Mouse (Mus musculus) telencephalon, adult 2 months (tissue): ENCODE results near the gene Kcnh6.

Source experiments
- DNase-seq: peaks from one replicate; pipeline ENCODE4 v3.0.0-alpha.2; 2011; ENCODE audit warnings: low read depth, low spot score

Kcnh6 gene

GRCm38 (mm10) chr11:106007821-106008220 is at the start of gene Kcnh6:
TSS of gene Kcnh6 (plus strand) at chr11:106008124.
- no peak for DNase-seq

- no peak for DNase-seq
Observed at GRCm38 (mm10) chr11:105958566-105958965, 49.4 kb upstream of the Kcnh6 start.

GRCm38 (mm10) chr11:105959355-105959754 is 48.6 kb upstream of the Kcnh6 start:
- DNase-seq: no peak

- DNase-seq: no peak
Observed at GRCm38 (mm10) chr11:105964691-105965090, 43.2 kb upstream of the Kcnh6 start.

- DNase-seq: no peak
Observed at GRCm38 (mm10) chr11:105966288-105966687, 41.6 kb upstream of the Kcnh6 start.

GRCm38 (mm10) chr11:105967741-105968574 is 40.0 kb upstream of the Kcnh6 start, which contains the start of gene Ace:
TSS of gene Ace (plus strand) at chr11:105967945.
- DNase-seq: no peak

- DNase-seq: no peak
Observed at GRCm38 (mm10) chr11:105968948-105969347, 39.0 kb upstream of the Kcnh6 start.

GRCm38 (mm10) chr11:105969516-105969915 is 38.4 kb upstream of the Kcnh6 start:
- DNase-seq: no peak

- DNase-seq: no peak
Observed at GRCm38 (mm10) chr11:105974593-105974992, 33.3 kb upstream of the Kcnh6 start.

GRCm38 (mm10) chr11:105975050-105975449 is 32.9 kb upstream of the Kcnh6 start:
- no peak for DNase-seq

- no peak for DNase-seq
Observed at GRCm38 (mm10) chr11:105975636-105976035, 32.3 kb upstream of the Kcnh6 start.

- DNase-seq: no peak
Observed at GRCm38 (mm10) chr11:105978232-105978631, 29.7 kb upstream of the Kcnh6 start.

GRCm38 (mm10) chr11:105978634-105979033 is 29.3 kb upstream of the Kcnh6 start:
- no peak for DNase-seq

- no peak for DNase-seq
Observed at GRCm38 (mm10) chr11:105984452-105984851, 23.5 kb upstream of the Kcnh6 start.

GRCm38 (mm10) chr11:105987446-105987845 is 20.5 kb upstream of the Kcnh6 start:
- no peak for DNase-seq

GRCm38 (mm10) chr11:105989446-105989845 is 18.5 kb upstream of the Kcnh6 start:
- DNase-seq: no peak

GRCm38 (mm10) chr11:105990231-105990630 is 17.7 kb upstream of the Kcnh6 start:
- no peak for DNase-seq

GRCm38 (mm10) chr11:105994375-105994774 is 13.5 kb upstream of the Kcnh6 start, which contains the start of gene Ace3:
TSS of gene Ace3 (plus strand) at chr11:105994675.
- no peak for DNase-seq

GRCm38 (mm10) chr11:106000062-106000461 is 7.9 kb upstream of the Kcnh6 start:
- no peak for DNase-seq

- DNase-seq: peak; percentile 17
Observed at GRCm38 (mm10) chr11:106001718-106002117, 6.2 kb upstream of the Kcnh6 start.

GRCm38 (mm10) chr11:106004576-106004975 is 3.3 kb upstream of the Kcnh6 start:
- no peak for DNase-seq

GRCm38 (mm10) chr11:106005970-106006369 is 2.0 kb upstream of the Kcnh6 start:
- no peak for DNase-seq

- no peak for DNase-seq
Observed at GRCm38 (mm10) chr11:106012711-106013110, 4.8 kb downstream of the Kcnh6 start.
